Mouse (Mus musculus) ES-E14 (cell line): ENCODE measurements around the gene Hic2.

ENCODE experiments used
- CHD2 ChIP-seq: IDR thresholded peaks from 2 replicates; pipeline ENCODE4 v1.6.1; 2014; ENCODE audit warnings: mild to moderate bottlenecking, low read depth, low read length, inconsistent platforms
- MAFK ChIP-seq: IDR thresholded peaks from 2 replicates; pipeline ENCODE4 v1.6.1; 2014; ENCODE audit warnings: mild to moderate bottlenecking, low read depth, low read length, inconsistent platforms; ENCODE audit not compliant: insufficient read depth
- ZC3H11A ChIP-seq: IDR thresholded peaks from 2 replicates; pipeline ENCODE4 v1.6.1; 2012; ENCODE audit warnings: low read depth, mild to moderate bottlenecking, inconsistent platforms, low read length, borderline replicate concordance
- ZNF384 ChIP-seq: IDR thresholded peaks from 2 replicates; pipeline ENCODE4 v1.6.1; 2012; ENCODE audit warnings: low read depth, low read length, inconsistent platforms

GRCm38 (mm10) chr16:17271856-17272255 is 38.5 kb downstream of the Hic2 start:
- no peak for TF ChIP-seq CHD2
- no peak for TF ChIP-seq ZC3H11A
- TF ChIP-seq MAFK: no peak
- no peak for TF ChIP-seq ZNF384
